Mouse (Mus musculus) forebrain, postnatal 0 days (tissue): ENCODE results near the gene Camkmt. TPM values are rescaled to one million over a fixed set of nuclear protein-coding genes. Genes with fewer than 3 reads are reported as not detected.
A peak's percentile ranks its signal among the peaks of the same experiment; 100 is the strongest.

ENCODE experiments used
- ATAC-seq: fragments of 200-750 bp; cut with Nextera tagmentation; 2 replicates; pipeline ENCODE4 v1.8.0; 2017; ENCODE audit warnings: mild to moderate bottlenecking, moderate library complexity
- DNase-seq: peaks from one replicate; pipeline ENCODE4 v3.0.0-alpha.2; 2015
- H3K27ac ChIP-seq: fragments of 300-500 bp; sonication (generic); 2 replicates; pipeline ENCODE4 v1.5.1; 2014; ENCODE audit warnings: low read depth, mild to moderate bottlenecking, antibody characterized with exemption, low read length, moderate library complexity, mixed read lengths
- H3K27me3 ChIP-seq: fragments of 300-500 bp; sonication (generic); 2 replicates; pipeline ENCODE4 v1.6.1; 2014; ENCODE audit warnings: mild to moderate bottlenecking, low read length, mixed read lengths; ENCODE audit not compliant: insufficient read depth
- H3K36me3 ChIP-seq: fragments of 300-500 bp; sonication (generic); 2 replicates; pipeline ENCODE4 v1.6.1; 2014; ENCODE audit warnings: mild to moderate bottlenecking, moderate library complexity; ENCODE audit not compliant: insufficient read depth
- H3K4me1 ChIP-seq: fragments of 300-500 bp; sonication (generic); 2 replicates; pipeline ENCODE4 v1.6.1; 2014; ENCODE audit warnings: antibody characterized with exemption; ENCODE audit not compliant: insufficient read depth
- H3K4me2 ChIP-seq: fragments of 300-500 bp; sonication (generic); 2 replicates; pipeline ENCODE4 v1.6.1; 2014; ENCODE audit warnings: low read depth, mild to moderate bottlenecking, moderate library complexity
- H3K4me3 ChIP-seq: fragments of 300-500 bp; sonication (generic); 2 replicates; pipeline ENCODE4 v1.5.1; 2014; ENCODE audit warnings: low read depth, low read length, mixed read lengths
- H3K9ac ChIP-seq: fragments of 300-500 bp; sonication (generic); 2 replicates; pipeline ENCODE4 v1.6.1; 2014; ENCODE audit warnings: mild to moderate bottlenecking
- H3K9me3 ChIP-seq: fragments of 300-500 bp; sonication (generic); 2 replicates; pipeline ENCODE4 v1.6.1; 2016; ENCODE audit warnings: low read length
- CTCF ChIP-seq: sonication (generic); IDR thresholded peaks from 2 replicates; pipeline ENCODE4 v1.5.1; 2016; ENCODE audit warnings: antibody characterized with exemption, control low read depth, low read depth
- WGBS: fragments of 180-500 bp; shearing (Covaris S2); extraction: QIAGEN DNeasy Blood & Tissue Kit; methylation state at CpG from one replicate; pipeline ENCODE4 v1.1.7; 2014; 5-methylcytosine and 5-hydroxymethylcytosine counted together
- polyA plus RNA-seq: library from polyadenylated mRNA; unstranded; fragments of >200 nt; fragmentation: Nextera tagmentation; extraction: Ambion mirVana; gene quantifications from 2 replicates; pipeline ENCODE4 v1.2.1, GENCODE M21; 2015
- total RNA-seq: library from RNA; depleted of rRNA; stranded (reverse); fragments of >200 nt; gene quantifications from 2 replicates; pipeline ENCODE4 v1.2.3, GENCODE M21; 2014

Gene Camkmt
- total and polyA plus RNA-seq, 2 experiments from 2014 or later = 14.3 to 16.4 TPM

DNA sequence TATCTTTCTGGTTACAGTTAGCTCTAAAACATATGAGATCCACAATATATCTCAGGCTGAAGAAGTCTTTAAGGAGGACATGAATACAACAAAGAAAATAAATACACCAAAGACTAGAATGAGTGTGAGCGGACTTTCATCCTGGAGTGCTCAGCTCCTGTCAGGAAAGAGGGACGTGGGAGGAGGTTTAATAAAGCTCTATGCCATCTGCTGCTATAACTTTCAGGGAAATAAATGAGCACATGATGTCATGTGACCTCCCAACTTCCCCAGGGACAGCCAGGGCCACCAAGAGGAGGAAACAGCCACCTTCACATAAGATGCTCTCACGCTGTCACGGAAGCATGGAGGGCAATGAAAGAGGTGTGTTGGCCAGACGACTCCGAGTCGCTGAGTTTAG lies 151.8 kb downstream of the Camkmt start:
- Histone ChIP-seq H3K27ac (no peak overlapping the region), H3K9ac (no peak overlapping the region), H3K4me3 (no peak overlapping the region), H3K27me3 (no peaks in the 10 kb centered on the region), H3K36me3 (no peaks in the 10 kb centered on the region), H3K4me1 (no peaks in the 10 kb centered on the region), H3K4me2 (no peak overlapping the region), H3K9me3 (no peaks in the 10 kb centered on the region)
- TF ChIP-seq CTCF = no peak
- 87% methylated on average over 7 of the region's 7 CpGs for WGBS
- ATAC-seq = no peak
- DNase-seq = no peak

DNA sequence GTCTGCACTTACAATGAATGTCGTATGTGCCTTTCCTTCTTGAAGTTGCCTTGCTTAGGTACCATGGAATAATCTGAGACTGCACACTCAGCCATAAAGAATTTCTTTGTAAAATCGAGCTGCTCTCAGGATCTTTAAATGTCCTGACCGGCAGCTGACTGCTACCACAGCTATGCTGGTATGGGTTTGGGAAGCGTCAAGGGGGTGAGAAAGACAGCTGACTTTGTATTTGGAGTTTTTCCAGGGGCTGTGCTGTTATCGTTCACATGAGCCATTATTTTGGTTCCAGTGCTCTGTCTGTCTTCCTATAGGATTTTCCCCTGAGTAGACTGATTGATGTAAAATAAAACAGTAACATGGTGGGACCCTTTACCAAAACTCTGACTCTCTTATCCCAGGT lies 158.6 kb downstream of the Camkmt start:
- no peak overlapping the region for H3K9ac ChIP-seq
- H3K4me2 ChIP-seq = no peak overlapping the region
- H3K27me3 ChIP-seq = no peaks in the 10 kb centered on the region
- no peaks in the 10 kb centered on the region for H3K4me1 ChIP-seq
- 65% methylated on average over 5 of the region's 5 CpGs for WGBS
- H3K27ac ChIP-seq = no peak overlapping the region
- no peak overlapping the region for H3K4me3 ChIP-seq
- TF ChIP-seq CTCF = no peak
- no peaks in the 10 kb centered on the region for H3K36me3 ChIP-seq
- ATAC-seq (no peak), DNase-seq (no peak)
- H3K9me3 ChIP-seq = no peaks in the 10 kb centered on the region

DNA sequence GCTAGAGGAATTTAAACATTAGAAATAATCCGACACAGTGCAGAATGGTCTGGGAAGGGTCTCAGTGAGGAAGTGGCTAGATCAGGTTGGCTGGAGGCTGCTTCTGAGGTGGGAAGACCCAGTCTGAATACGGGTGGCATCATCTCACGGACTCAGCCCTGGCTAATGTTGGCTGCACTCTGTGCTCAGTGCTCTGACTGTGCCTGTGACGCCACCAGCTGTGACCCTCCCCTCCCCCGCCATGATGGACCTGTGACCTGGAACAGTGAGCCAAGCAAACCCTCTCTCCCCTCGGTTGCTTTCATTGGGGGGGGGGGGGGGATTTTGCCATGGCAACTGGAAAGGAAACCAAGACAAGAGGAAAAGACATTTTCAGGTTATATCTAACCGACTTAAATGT lies 159.4 kb downstream of the Camkmt start:
- no peaks in the 10 kb centered on the region for H3K9me3 ChIP-seq
- WGBS = 49% methylated on average over 7 of the region's 7 CpGs
- ATAC-seq (no peak), DNase-seq (no peak)
- no peak overlapping the region for H3K4me3 ChIP-seq
- no peak overlapping the region for H3K9ac ChIP-seq
- H3K4me1 ChIP-seq = no peaks in the 10 kb centered on the region
- no peak overlapping the region for H3K27ac ChIP-seq
- no peak for TF ChIP-seq CTCF
- H3K36me3 ChIP-seq = no peaks in the 10 kb centered on the region
- no peaks in the 10 kb centered on the region for H3K27me3 ChIP-seq
- H3K4me2 ChIP-seq = no peak overlapping the region

DNA sequence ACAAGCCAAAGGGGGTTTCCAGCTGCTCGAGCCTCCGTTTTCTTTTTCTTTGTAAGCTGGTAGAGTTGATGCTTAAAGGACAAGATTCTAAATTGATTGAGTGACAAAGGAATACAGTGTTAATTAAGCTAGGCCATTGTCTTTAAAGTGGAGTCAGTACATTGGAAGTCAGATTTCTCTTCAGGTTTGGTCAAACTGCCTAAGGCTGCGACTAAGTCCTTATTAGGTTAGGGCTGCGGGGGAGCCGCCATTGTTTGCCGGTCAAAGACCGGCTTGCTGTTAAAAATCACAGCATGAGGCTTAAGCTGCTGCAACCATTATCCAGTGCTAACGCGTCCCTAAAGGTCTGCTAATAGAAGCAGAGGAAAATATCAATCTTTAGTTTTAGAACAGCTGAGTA lies 166.6 kb downstream of the Camkmt start:
- Histone ChIP-seq H3K9ac (no peak overlapping the region), H3K4me1 (peaks cover 3% of the 10 kb centered on the region; the same call in 1 of the 2 replicates), H3K4me3 (no peak overlapping the region), H3K27ac (no peak overlapping the region), H3K36me3 (no peaks in the 10 kb centered on the region), H3K4me2 (0 out of 2 replicates have a peak overlapping the region, but pooled peaks have one; percentile 0), H3K9me3 (no peaks in the 10 kb centered on the region), H3K27me3 (no peaks in the 10 kb centered on the region)
- WGBS = 5% methylated on average over 9 of the region's 9 CpGs
- TF ChIP-seq CTCF = no peak
- DNase-seq (peak; percentile 24), ATAC-seq (no peak)

DNA sequence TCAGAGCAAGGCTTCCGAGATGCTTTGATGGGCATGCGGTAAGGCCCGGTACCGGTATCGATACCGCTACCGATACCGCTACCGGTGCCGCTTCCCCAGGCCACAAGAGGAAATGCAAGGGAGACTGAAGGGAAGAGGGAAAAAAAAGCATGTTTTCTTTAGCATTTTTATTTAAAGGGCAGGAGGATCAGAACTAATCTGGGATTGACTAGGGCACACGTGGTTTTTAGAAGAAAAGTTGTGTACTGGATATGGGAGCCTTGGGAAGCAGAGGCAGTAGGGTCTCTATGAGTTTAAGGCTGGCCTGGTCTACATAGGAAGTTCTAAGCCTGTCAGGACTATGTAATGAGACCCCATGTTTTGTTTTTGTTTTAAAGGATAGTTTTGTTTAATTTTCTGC lies 167.0 kb downstream of the Camkmt start:
- WGBS = 18% methylated on average over 11 of the region's 11 CpGs
- Histone ChIP-seq H3K36me3 (no peaks in the 10 kb centered on the region), H3K9ac (no peak overlapping the region), H3K27ac (no peak overlapping the region), H3K4me3 (no peak overlapping the region), H3K27me3 (no peaks in the 10 kb centered on the region), H3K4me1 (peaks cover 3% of the 10 kb centered on the region; the same call in 1 of the 2 replicates), H3K4me2 (0 out of 2 replicates have a peak overlapping the region, but pooled peaks have one; percentile 0), H3K9me3 (no peaks in the 10 kb centered on the region)
- no peak for TF ChIP-seq CTCF
- DNase-seq (no peak), ATAC-seq (no peak)

DNA sequence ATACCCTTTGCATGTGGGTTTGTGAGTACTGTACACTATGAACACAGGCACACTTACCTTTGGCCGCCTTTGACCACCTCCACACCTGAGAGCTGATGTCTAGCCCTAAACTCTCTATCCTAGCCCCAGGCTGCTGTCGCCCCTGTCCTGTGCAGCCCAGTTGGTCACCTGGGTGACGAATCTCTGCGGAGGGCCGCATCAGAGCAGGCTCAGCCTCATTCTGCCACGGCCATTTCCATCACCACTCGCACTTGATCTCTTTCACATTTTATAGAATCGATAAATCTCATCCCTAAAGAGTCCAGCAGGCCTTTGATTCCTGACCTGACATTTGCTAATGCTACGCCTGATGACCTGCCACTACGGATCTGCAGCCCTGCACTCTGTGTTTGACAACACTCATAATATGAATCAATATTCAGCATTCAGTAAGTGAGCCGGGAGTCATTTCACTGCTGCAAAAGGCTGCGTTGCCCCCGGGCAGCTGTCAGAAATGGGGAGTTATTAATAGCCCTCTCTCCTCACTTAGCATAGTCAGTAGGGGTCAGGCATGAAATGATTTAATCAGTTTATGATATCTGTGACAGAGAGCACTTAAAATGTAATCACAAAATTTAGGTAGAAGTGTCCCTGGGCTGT lies 168.5 kb downstream of the Camkmt start:
- Histone ChIP-seq H3K9ac (no peak overlapping the region), H3K27me3 (no peaks in the 10 kb centered on the region), H3K9me3 (no peaks in the 10 kb centered on the region), H3K36me3 (no peaks in the 10 kb centered on the region), H3K4me1 (peaks cover 3% of the 10 kb centered on the region; the same call in 1 of the 2 replicates), H3K27ac (no peak overlapping the region), H3K4me2 (no peak overlapping the region), H3K4me3 (no peak overlapping the region)
- ATAC-seq (no peak), DNase-seq (no peak)
- WGBS = 79% methylated on average over 13 of the region's 13 CpGs
- no peak for TF ChIP-seq CTCF

DNA sequence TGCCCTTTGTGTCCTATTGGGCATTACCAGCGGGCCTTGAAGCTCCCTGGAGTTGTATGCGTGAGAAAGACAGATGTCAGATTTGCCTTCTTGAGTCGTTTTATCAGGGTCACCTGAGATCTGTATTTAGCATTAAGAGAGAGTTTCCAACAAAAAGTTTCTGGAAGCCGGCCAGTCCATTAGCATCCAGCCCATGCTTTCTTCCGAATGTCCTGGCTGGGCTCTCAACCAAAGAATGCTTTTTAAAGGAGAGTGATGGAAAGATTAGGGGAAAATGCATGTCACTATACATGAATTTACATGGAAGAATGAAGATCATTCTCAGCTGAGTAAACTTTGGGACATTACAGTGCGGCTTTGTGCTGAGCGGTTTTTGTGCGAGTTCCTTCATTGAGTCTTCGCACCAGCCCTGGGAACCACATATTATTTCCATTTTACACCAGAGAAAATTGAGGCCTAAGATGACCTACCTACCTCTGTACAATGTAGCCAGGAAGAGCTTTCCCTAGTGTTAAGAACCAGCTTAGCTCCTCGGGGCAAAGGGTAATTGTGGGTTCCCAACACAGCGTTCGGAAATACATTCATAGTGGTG lies 176.6 kb downstream of the Camkmt start:
- Histone ChIP-seq H3K4me2 (no peak overlapping the region), H3K27ac (no peak overlapping the region), H3K4me1 (no peaks in the 10 kb centered on the region; the same call in 1 of the 2 replicates), H3K36me3 (no peaks in the 10 kb centered on the region), H3K9me3 (no peaks in the 10 kb centered on the region), H3K27me3 (no peaks in the 10 kb centered on the region), H3K4me3 (no peak overlapping the region), H3K9ac (no peak overlapping the region)
- ATAC-seq (no peak), DNase-seq (no peak)
- TF ChIP-seq CTCF = no peak
- 36% methylated on average over 12 of the region's 12 CpGs for WGBS
